Mouse (Mus musculus) heart, embryonic 14.5 days (tissue): Measurements from ENCODE around the gene Capn7. TPM values are rescaled to one million over a fixed set of nuclear protein-coding genes. Genes with fewer than 3 reads are reported as not detected.
A peak's percentile ranks its signal among the peaks of the same experiment; 100 is the strongest.

ENCODE experiments used
- ATAC-seq: fragments of 200-750 bp; cut with Nextera tagmentation; 2 replicates; pipeline ENCODE4 v1.8.0; 2017; ENCODE audit warnings: low read depth, moderate TSS enrichment; ENCODE audit not compliant: insufficient number of reproducible peaks, insufficient read depth, low FRiP score
- H3K27ac ChIP-seq, 2 experiments: fragments of 200-500 bp in 1 of 2; fragments of 300-500 bp in 1 of 2; sonication (generic) in 1 of 2; replicated peaks in 1 of 2; 2 replicates each; pipeline ENCODE4 v1.5.1; 2012 to 2014; ENCODE audit warnings: low read depth in 2 of 2, low read length in 2 of 2, control low read depth in 1 of 2, mild to moderate bottlenecking in 1 of 2, mixed read lengths in 1 of 2; ENCODE audit not compliant: control insufficient read depth in 1 of 2, insufficient read depth in 1 of 2
- H3K27me3 ChIP-seq: fragments of 300-500 bp; sonication (generic); 2 replicates; pipeline ENCODE4 v1.6.1; 2014; ENCODE audit warnings: mild to moderate bottlenecking, low read length, control low read depth; ENCODE audit not compliant: control insufficient read depth, insufficient read depth
- H3K36me3 ChIP-seq: fragments of 300-500 bp; sonication (generic); 2 replicates; pipeline ENCODE4 v1.6.1; 2014; ENCODE audit warnings: mild to moderate bottlenecking, control low read depth, low read length, mixed read lengths; ENCODE audit not compliant: control insufficient read depth, insufficient read depth
- H3K4me1 ChIP-seq, 2 experiments: fragments of 200-500 bp in 1 of 2; fragments of 300-500 bp in 1 of 2; sonication (generic) in 1 of 2; 2 replicates each; pipeline ENCODE4 v1.6.1; 2012 to 2014; ENCODE audit warnings: low read length in 2 of 2, control low read depth in 1 of 2, mixed read lengths in 1 of 2; ENCODE audit not compliant: control insufficient read depth in 2 of 2, insufficient read depth in 2 of 2
- H3K4me2 ChIP-seq: fragments of 300-500 bp; sonication (generic); 2 replicates; pipeline ENCODE4 v1.6.1; 2014; ENCODE audit warnings: mild to moderate bottlenecking, low read length
- H3K4me3 ChIP-seq, 2 experiments: fragments of 200-500 bp in 1 of 2; fragments of 300-500 bp in 1 of 2; sonication (generic) in 1 of 2; 2 replicates each; pipeline ENCODE4 v1.5.1; 2012 to 2014; ENCODE audit warnings: low read length in 2 of 2, mild to moderate bottlenecking in 2 of 2, control low read depth in 1 of 2, low read depth in 1 of 2, moderate library complexity in 1 of 2; ENCODE audit not compliant: control insufficient read depth in 1 of 2, insufficient read depth in 1 of 2
- H3K9ac ChIP-seq: fragments of 300-500 bp; sonication (generic); 2 replicates; pipeline ENCODE4 v1.6.1; 2014; ENCODE audit warnings: mild to moderate bottlenecking, low read length
- H3K9me3 ChIP-seq: fragments of 300-500 bp; sonication (generic); 2 replicates; pipeline ENCODE4 v1.6.1; 2016; ENCODE audit warnings: low read length, control low read depth; ENCODE audit not compliant: control insufficient read depth
- WGBS: fragments of 180-500 bp; shearing (Covaris S2); extraction: QIAGEN DNeasy Blood & Tissue Kit; methylation state at CpG from one replicate; pipeline ENCODE4 v1.1.7; 2014; 5-methylcytosine and 5-hydroxymethylcytosine counted together
- polyA plus RNA-seq: library from polyadenylated mRNA; unstranded; fragments of >200 nt; fragmentation: Nextera tagmentation; extraction: Ambion mirVana; gene quantifications from 2 replicates; pipeline ENCODE4 v1.2.1, GENCODE M21; 2014

The Capn7 gene
- polyA plus RNA-seq, 1 experiment from 2014 or later = 44.9 TPM

GRCm38 (mm10) chr14:31392300-31392699 is 55.9 kb downstream of the Capn7 start:
- Histone ChIP-seq H3K4me3 (no peak overlapping the region), H3K36me3 (no peaks in the 10 kb centered on the region), H3K9ac (no peak overlapping the region), H3K27me3 (0 out of 2 replicates have a peak, but pooled peaks cover 4% of the 10 kb centered on the region), H3K4me2 (no peak overlapping the region), H3K9me3 (peaks cover 4% of the 10 kb centered on the region; the same call in 1 of the 2 replicates), H3K4me1 (peaks cover 29 to 33% of the 10 kb centered on the region in 2 experiments), H3K27ac (no peak overlapping the region)
- WGBS = 31% methylated on average over 5 of the region's 5 CpGs
- no peak for ATAC-seq

GRCm38 (mm10) chr14:31392873-31393545 is 56.6 kb downstream of the Capn7 start:
- Histone ChIP-seq H3K27me3 (0 out of 2 replicates have a peak, but pooled peaks cover 4% of the 10 kb centered on the region), H3K36me3 (no peaks in the 10 kb centered on the region), H3K4me2 (no peak overlapping the region), H3K9ac (no peak overlapping the region; the same call in 1 of the 2 replicates), H3K4me1 (peaks cover 34 to 40% of the 10 kb centered on the region in 2 experiments), H3K9me3 (peaks cover 4% of the 10 kb centered on the region; the same call in 1 of the 2 replicates), H3K4me3 (no peak overlapping the region), H3K27ac (no peak overlapping the region)
- ATAC-seq = no peak
- 32% methylated on average over 8 of the region's 8 CpGs for WGBS

GRCm38 (mm10) chr14:31393546-31393890 is 57.1 kb downstream of the Capn7 start:
- ATAC-seq = no peak
- Histone ChIP-seq H3K9me3 (peaks cover 4% of the 10 kb centered on the region; the same call in 1 of the 2 replicates), H3K27me3 (0 out of 2 replicates have a peak, but pooled peaks cover 4% of the 10 kb centered on the region), H3K4me2 (no peak overlapping the region), H3K9ac (no peak overlapping the region), H3K4me1 (peaks cover 35 to 45% of the 10 kb centered on the region in 2 experiments), H3K36me3 (no peaks in the 10 kb centered on the region), H3K4me3 (no peak overlapping the region), H3K27ac (no peak overlapping the region)
- WGBS = 30% methylated on average over 3 of the region's 3 CpGs

- ATAC-seq = no peak
- peaks cover 35 to 47% of the 10 kb centered on the region in 2 experiments for H3K4me1 ChIP-seq
- H3K9me3 ChIP-seq = peaks cover 4% of the 10 kb centered on the region; the same call in 1 of the 2 replicates
- no peak overlapping the region for H3K4me3 ChIP-seq
- 55% methylated on average over 7 of the region's 7 CpGs for WGBS
- 0 out of 2 replicates have a peak overlapping the region, but pooled peaks have one; percentile 16 for H3K9ac ChIP-seq
- no peaks in the 10 kb centered on the region for H3K36me3 ChIP-seq
- H3K27ac ChIP-seq = peak overlapping the region; percentile 17 to 42; a peak in 2 of 4 replicates
- no peak overlapping the region for H3K4me2 ChIP-seq
- H3K27me3 ChIP-seq = 0 out of 2 replicates have a peak, but pooled peaks cover 4% of the 10 kb centered on the region
Measured at GRCm38 (mm10) chr14:31393936-31394630, 57.6 kb downstream of the Capn7 start.

GRCm38 (mm10) chr14:31394822-31395532 is 58.5 kb downstream of the Capn7 start:
- H3K9ac ChIP-seq = no peak overlapping the region
- H3K4me3 ChIP-seq = no peak overlapping the region
- H3K36me3 ChIP-seq = no peaks in the 10 kb centered on the region
- peaks cover 37 to 47% of the 10 kb centered on the region in 2 experiments for H3K4me1 ChIP-seq
- ATAC-seq = no peak
- peak overlapping the region in 1 of 2 experiments; percentile 25; a peak in 2 of 4 replicates for H3K27ac ChIP-seq
- 0 out of 2 replicates have a peak, but pooled peaks cover 4% of the 10 kb centered on the region for H3K27me3 ChIP-seq
- H3K4me2 ChIP-seq = no peak overlapping the region
- H3K9me3 ChIP-seq = peaks cover 4% of the 10 kb centered on the region; the same call in 1 of the 2 replicates
- WGBS = 78% methylated on average over 9 of the region's 9 CpGs

- H3K4me2 ChIP-seq = no peak overlapping the region
- H3K27ac ChIP-seq = no peak overlapping the region
- H3K9ac ChIP-seq = no peak overlapping the region
- no peak overlapping the region for H3K4me3 ChIP-seq
- WGBS = 90% methylated on average over 7 of the region's 7 CpGs
- ATAC-seq = no peak
- H3K9me3 ChIP-seq = peaks cover 4% of the 10 kb centered on the region; the same call in 1 of the 2 replicates
- H3K4me1 ChIP-seq = peaks cover 44 to 53% of the 10 kb centered on the region in 2 experiments
- H3K36me3 ChIP-seq = no peaks in the 10 kb centered on the region
- 0 out of 2 replicates have a peak, but pooled peaks cover 4% of the 10 kb centered on the region for H3K27me3 ChIP-seq
Measured at GRCm38 (mm10) chr14:31395629-31396199, 59.3 kb downstream of the Capn7 start.

- H3K27ac ChIP-seq = no peak overlapping the region
- no peaks in the 10 kb centered on the region for H3K36me3 ChIP-seq
- H3K4me1 ChIP-seq = peaks cover 50 to 61% of the 10 kb centered on the region in 2 experiments
- no peaks in the 10 kb centered on the region for H3K27me3 ChIP-seq
- WGBS = 87% methylated on average over 2 of the region's 2 CpGs
- peaks cover 4% of the 10 kb centered on the region; the same call in 1 of the 2 replicates for H3K9me3 ChIP-seq
- H3K4me2 ChIP-seq = no peak overlapping the region
- no peak for ATAC-seq
- no peak overlapping the region for H3K4me3 ChIP-seq
- no peak overlapping the region for H3K9ac ChIP-seq
Measured at GRCm38 (mm10) chr14:31396428-31396827, 60.0 kb downstream of the Capn7 start.
